Mouse (Mus musculus) neural tube, embryonic 13.5 days (tissue): ENCODE results near the gene Sox11. TPM values are rescaled to one million over a fixed set of nuclear protein-coding genes. Genes with fewer than 3 reads are reported as not detected.

Source experiments
- ATAC-seq: fragments of 200-750 bp; cut with Nextera tagmentation; 2 replicates; pipeline ENCODE4 v1.8.0; 2017; ENCODE audit warnings: low read depth, mild to moderate bottlenecking, moderate TSS enrichment, moderate library complexity
- H3K27ac ChIP-seq: fragments of 300-500 bp; sonication (generic); replicated peaks from 2 replicates; pipeline ENCODE4 v1.5.1; 2015; ENCODE audit warnings: moderate library complexity, mild to moderate bottlenecking, inconsistent platforms
- H3K27me3 ChIP-seq: fragments of 300-500 bp; sonication (generic); 2 replicates; pipeline ENCODE4 v1.6.1; 2015; ENCODE audit warnings: mild to moderate bottlenecking, inconsistent platforms
- H3K36me3 ChIP-seq: fragments of 300-500 bp; sonication (generic); 2 replicates; pipeline ENCODE4 v1.6.1; 2015; ENCODE audit warnings: mild to moderate bottlenecking, inconsistent platforms
- H3K4me1 ChIP-seq: fragments of 300-500 bp; sonication (generic); replicated peaks from 2 replicates; pipeline ENCODE4 v1.6.1; 2015; ENCODE audit warnings: inconsistent platforms
- H3K4me2 ChIP-seq: fragments of 300-500 bp; sonication (generic); 2 replicates; pipeline ENCODE4 v1.6.1; 2015; ENCODE audit warnings: inconsistent platforms, mild to moderate bottlenecking, moderate library complexity
- H3K4me3 ChIP-seq: fragments of 300-500 bp; sonication (generic); 2 replicates; pipeline ENCODE4 v1.5.1; 2015; ENCODE audit warnings: mild to moderate bottlenecking, inconsistent platforms
- H3K9ac ChIP-seq: fragments of 300-500 bp; sonication (generic); 2 replicates; pipeline ENCODE4 v1.6.1; 2015; ENCODE audit warnings: moderate library complexity, mild to moderate bottlenecking, inconsistent platforms
- H3K9me3 ChIP-seq: fragments of 300-500 bp; sonication (generic); 2 replicates; pipeline ENCODE4 v1.6.1; 2016; ENCODE audit warnings: inconsistent platforms
- WGBS: fragments of 180-500 bp; shearing (Covaris S2); methylation state at CpG from one replicate; pipeline ENCODE4 v1.1.7; 2015; 5-methylcytosine and 5-hydroxymethylcytosine counted together
- polyA plus RNA-seq: library from polyadenylated mRNA; unstranded; fragments of >200 nt; fragmentation: Nextera tagmentation; extraction: Ambion mirVana; gene quantifications from 2 replicates; pipeline ENCODE4 v1.2.1, GENCODE M21; 2015

Gene Sox11
- polyA plus RNA-seq, 1 experiment from 2014 or later, result 512 TPM

DNA sequence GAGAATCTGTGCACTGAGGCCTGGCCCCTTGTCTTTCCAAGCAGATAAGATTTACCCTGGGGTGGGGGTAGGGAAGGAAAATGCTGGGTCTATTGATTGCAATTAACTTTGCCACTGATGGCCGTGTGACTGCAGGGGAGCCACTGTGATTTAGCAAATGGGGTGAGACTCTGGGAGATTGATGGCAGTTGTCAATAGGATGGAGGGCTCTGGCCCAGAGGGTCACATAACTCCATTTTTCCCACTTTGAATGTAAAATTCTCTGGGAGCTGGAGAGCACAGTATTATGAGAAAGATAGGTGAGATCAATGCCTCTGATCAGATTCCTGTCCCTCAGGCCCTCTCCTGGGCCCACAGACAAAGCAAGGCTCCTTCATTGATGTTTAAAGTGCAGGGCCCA is 49.2 kb downstream of the Sox11 start:
- Histone ChIP-seq H3K36me3 (no peaks in the 10 kb centered on the region), H3K27me3 (no peaks in the 10 kb centered on the region), H3K9me3 (no peaks in the 10 kb centered on the region), H3K27ac (peak overlapping the region; percentile 59), H3K4me3 (no peak overlapping the region), H3K4me1 (peaks cover 33% of the 10 kb centered on the region), H3K4me2 (no peak overlapping the region), H3K9ac (no peak overlapping the region)
- ATAC-seq, result no peak
- 8% methylated on average over 1 of the region's 1 CpGs for WGBS
